Mouse (Mus musculus) liver, postnatal 0 days (tissue): ENCODE results near the gene Trpc4ap.

ENCODE experiments used
- CTCF ChIP-seq: sonication (generic); IDR thresholded peaks from 2 replicates; pipeline ENCODE4 v1.5.1; 2016; ENCODE audit warnings: antibody characterized with exemption, low read depth
- EP300 ChIP-seq: IDR thresholded peaks from 2 replicates; pipeline ENCODE4 v1.6.1; 2016; ENCODE audit warnings: antibody characterized with exemption, low read depth, mild to moderate bottlenecking

- TF ChIP-seq CTCF (peak; percentile 95), EP300 (no peak)
Measured at GRCm38 (mm10) chr2:155696091-155696558, 3.9 kb upstream of the Trpc4ap start.
